Mouse (Mus musculus) myocyte (in vitro differentiated cells): ENCODE results near the gene Ccr5.

Experiments used
- CEBPB ChIP-seq: IDR thresholded peaks from 2 replicates; pipeline ENCODE4 v1.6.1; 2011; ENCODE audit warnings: mild to moderate bottlenecking, moderate library complexity; ENCODE audit not compliant: poor library complexity, insufficient read depth, severe bottlenecking
- E2F4 ChIP-seq: IDR thresholded peaks from one replicate; pipeline ENCODE4 v1.6.1; 2011; ENCODE audit warnings: mild to moderate bottlenecking, control low read depth, moderate library complexity; ENCODE audit not compliant: insufficient read depth
- MAX ChIP-seq: IDR thresholded peaks from one replicate; pipeline ENCODE4 v1.6.1; 2011; ENCODE audit warnings: low read depth, mild to moderate bottlenecking, control low read depth
- MYOD1 ChIP-seq, 3 experiments: IDR thresholded peaks; one replicate each; pipeline ENCODE4 v1.6.1; 2011; ENCODE audit warnings: control low read depth in 2 of 3, low read depth in 2 of 3, mild to moderate bottlenecking in 2 of 3, moderate library complexity in 1 of 3; ENCODE audit not compliant: insufficient read length in 2 of 3, control insufficient read depth in 1 of 3
- MYOG ChIP-seq, 3 experiments: IDR thresholded peaks; one replicate each; pipeline ENCODE4 v1.6.1; 2011; ENCODE audit warnings: control low read depth in 2 of 3, low read depth in 2 of 3, mild to moderate bottlenecking in 2 of 3; ENCODE audit not compliant: insufficient read length in 2 of 3, control insufficient read depth in 1 of 3, insufficient read depth in 1 of 3
- POLR2A ChIP-seq: IDR thresholded peaks from one replicate; pipeline ENCODE4 v1.6.1; 2011; ENCODE audit warnings: low read depth, mild to moderate bottlenecking, control low read depth, moderate library complexity; ENCODE audit not compliant: insufficient read length
- POLR2AphosphoS2 ChIP-seq: IDR thresholded peaks from one replicate; pipeline ENCODE4 v1.6.1; 2011; ENCODE audit warnings: low read depth, control low read depth; ENCODE audit not compliant: insufficient read length
- SRF ChIP-seq: IDR thresholded peaks from one replicate; pipeline ENCODE4 v1.6.1; 2011; ENCODE audit warnings: low read depth; ENCODE audit not compliant: control insufficient read depth, insufficient read length
- USF1 ChIP-seq: IDR thresholded peaks from one replicate; pipeline ENCODE4 v1.6.1; 2011; ENCODE audit warnings: low read depth, mild to moderate bottlenecking, control low read depth, moderate library complexity

DNA sequence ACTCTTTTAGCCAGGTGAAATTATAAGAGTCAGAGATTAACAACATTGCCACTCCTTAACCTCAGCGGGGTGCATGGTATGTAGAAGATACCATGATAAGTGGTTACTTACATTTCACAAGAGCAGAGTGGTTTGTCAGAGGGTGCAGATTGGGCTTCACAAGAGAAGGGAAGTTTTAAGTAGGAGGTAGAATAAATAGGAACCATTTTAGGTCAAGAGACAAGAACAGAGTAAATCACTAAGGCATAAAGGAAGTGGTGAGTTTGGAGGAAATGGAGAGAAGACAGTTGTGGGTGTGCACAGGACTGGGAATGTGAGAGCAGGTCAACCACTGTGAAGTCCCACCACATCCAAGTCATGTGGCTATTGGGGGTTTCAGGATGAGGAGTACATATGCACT is 18.1 kb upstream of the Ccr5 start:
- TF ChIP-seq POLR2A (no peak), CEBPB (no peak), MAX (no peak), USF1 (no peak), POLR2AphosphoS2 (no peak), SRF (no peak), E2F4 (no peak), MYOG (IDR thresholded peaks at IDR 0.05; ENCODE audit: control insufficient read depth in 1 of 3, insufficient read depth in 1 of 3, insufficient read length in 2 of 3, low read depth in 2 of 3) (no peak), MYOD1 (IDR thresholded peaks at IDR 0.05; ENCODE audit: control insufficient read depth in 1 of 3, insufficient read length in 2 of 3, low read depth in 2 of 3) (no peak)
